Comparison of ENCODE assay signal across 8 mouse cellular contexts in the genomic region with DNA sequence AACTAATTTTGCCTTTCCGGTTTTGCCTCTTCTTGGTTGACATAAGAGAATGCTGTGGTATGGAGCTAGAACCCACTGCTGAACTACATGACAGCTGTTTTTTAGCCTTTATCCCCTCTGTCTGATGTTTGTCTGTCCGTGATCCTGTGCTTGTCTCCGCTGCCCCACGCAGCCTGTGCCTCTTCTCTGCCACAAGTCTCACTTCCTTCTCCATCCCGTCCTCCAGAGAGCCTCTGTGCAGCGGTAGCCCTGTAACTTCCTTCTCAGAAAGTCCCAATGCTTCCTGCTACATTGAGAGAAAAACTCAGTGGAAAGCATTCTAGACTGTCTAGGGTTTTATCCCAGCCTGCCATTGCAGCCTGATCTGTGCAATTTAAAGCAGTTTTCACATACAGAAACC. TPM values are rescaled to one million over a fixed set of nuclear protein-coding genes. Genes with fewer than 3 reads are reported as not detected.
A peak's percentile ranks its signal among the peaks of the same experiment; 100 is the strongest.
DNase-seq lines count a peak whose midpoint lies in the region; ATAC-seq and TF ChIP-seq lines count a peak whose summit lies in the region.

No protein-coding gene starts in this region.

- no peak for TF ChIP-seq CTCF in bone marrow macrophage, adult 2 months (IDR thresholded peaks at IDR 0.05; ENCODE audit: low read depth, low read length)

- H3K36me3 ChIP-seq in heart, embryonic 11.5 days (ENCODE audit: control insufficient read depth, insufficient read depth, low read length), result peaks cover 25% of the 10 kb centered on the region
- H3K36me3 ChIP-seq in hindbrain, embryonic 15.5 days, result peaks cover 44% of the 10 kb centered on the region
- H3K36me3 ChIP-seq in midbrain, embryonic 12.5 days, result peaks cover 53% of the 10 kb centered on the region

- DNase-seq in heart, postnatal 14 days, result no peak
- no peak for DNase-seq in MN1 (ENCODE audit: low spot score)
- DNase-seq in kidney, postnatal 4 days, result no peak

- intact Hi-C loops in heart, postnatal 14 days (cut with DNase I), result loop anchor here (5.0 to 10.0 kb wide), 2 partner anchors 37 to 54 kb away; a partner anchor contains a TSS

- H3K4me1 ChIP-seq in heart, embryonic 11.5 days (ENCODE audit: control insufficient read depth, insufficient read depth, low read length), result peaks cover 12% of the 10 kb centered on the region
- peaks cover 17% of the 10 kb centered on the region for H3K4me1 ChIP-seq in bone marrow macrophage, adult 2 months (ENCODE audit: control insufficient read depth, insufficient read depth, low read length)
- H3K4me1 ChIP-seq in hindbrain, embryonic 15.5 days (replicated peaks), result peaks cover 22% of the 10 kb centered on the region
- H3K4me1 ChIP-seq in midbrain, embryonic 12.5 days, result peaks cover 21% of the 10 kb centered on the region

- H3K27me3 ChIP-seq in heart, embryonic 11.5 days (ENCODE audit: control insufficient read depth, insufficient read depth, low read length), result no peaks in the 10 kb centered on the region
- no peaks in the 10 kb centered on the region for H3K27me3 ChIP-seq in hindbrain, embryonic 15.5 days
- no peaks in the 10 kb centered on the region for H3K27me3 ChIP-seq in midbrain, embryonic 12.5 days

- no peak overlapping the region for H3K27ac ChIP-seq in heart, embryonic 11.5 days (ENCODE audit: low read depth, low read length)
- H3K27ac ChIP-seq in bone marrow macrophage, adult 2 months (ENCODE audit: insufficient read depth, low read depth, low read length), result peak overlapping the region; percentile 93
- H3K27ac ChIP-seq in hindbrain, embryonic 15.5 days (replicated peaks), result no peak overlapping the region
- no peak overlapping the region for H3K27ac ChIP-seq in midbrain, embryonic 12.5 days (replicated peaks)

- H3K4me2 ChIP-seq in heart, embryonic 11.5 days, result peak overlapping the region; percentile 97
- H3K4me2 ChIP-seq in hindbrain, embryonic 15.5 days, result peak overlapping the region; percentile 95
- H3K4me2 ChIP-seq in midbrain, embryonic 12.5 days (replicated peaks), result peak overlapping the region; percentile 98

- 75% methylated on average over 6 of the region's 6 CpGs for WGBS in heart, embryonic 11.5 days (ENCODE audit: insufficient replicate concordance)
- 88% methylated on average over 6 of the region's 6 CpGs for WGBS in hindbrain, embryonic 15.5 days
- 87% methylated on average over 6 of the region's 6 CpGs for WGBS in midbrain, embryonic 12.5 days

- H3K9ac ChIP-seq in heart, embryonic 11.5 days (ENCODE audit: low read depth, low read length), result peak overlapping the region; percentile 96; the same call in 1 of the 2 replicates
- no peak overlapping the region for H3K9ac ChIP-seq in hindbrain, embryonic 15.5 days
- H3K9ac ChIP-seq in midbrain, embryonic 12.5 days (replicated peaks), result 0 out of 2 replicates have a peak overlapping the region, but pooled peaks have one; percentile 94

- peak overlapping the region; percentile 99 for H3K4me3 ChIP-seq in heart, embryonic 11.5 days (ENCODE audit: low read depth, low read length)
- peak overlapping the region; percentile 70 for H3K4me3 ChIP-seq in bone marrow macrophage, adult 2 months (ENCODE audit: insufficient read depth, low read length)
- peak overlapping the region; percentile 82 for H3K4me3 ChIP-seq in hindbrain, embryonic 15.5 days
- peak overlapping the region; percentile 90 for H3K4me3 ChIP-seq in midbrain, embryonic 12.5 days

- ATAC-seq in heart, embryonic 11.5 days (replicated peaks; ENCODE audit: insufficient number of reproducible peaks, low FRiP score, low TSS enrichment), result no peak
- ATAC-seq in hindbrain, embryonic 15.5 days (ENCODE audit: low FRiP score, low read depth), result no peak
- no peak for ATAC-seq in midbrain, embryonic 12.5 days (ENCODE audit: low FRiP score, low read depth)
- no peak for ATAC-seq in erythroid progenitor cell, adult 5-6 weeks (replicated peaks; ENCODE audit: low FRiP score, poor library complexity, severe bottlenecking)

- H3K9me3 ChIP-seq in heart, embryonic 11.5 days (replicated peaks; ENCODE audit: control insufficient read depth, low read length), result no peaks in the 10 kb centered on the region
- H3K9me3 ChIP-seq in hindbrain, embryonic 15.5 days, result no peaks in the 10 kb centered on the region
- H3K9me3 ChIP-seq in midbrain, embryonic 12.5 days, result no peaks in the 10 kb centered on the region

- TF ChIP-seq POLR2A in bone marrow macrophage, adult 2 months (IDR thresholded peaks at IDR 0.05; ENCODE audit: borderline replicate concordance, low read depth, low read length), result no peak

RNA-seq across cellular contexts. Expression of a gene that starts 1.3 kb away (rescaled TPM):
- 166 and 179 TPM in 2 replicates for polyA plus RNA-seq in heart, embryonic 11.5 days (2014; fragmentation: Nextera tagmentation; extraction: Ambion mirVana)
- total RNA-seq in heart, postnatal 14 days (2021), result 10 to 100 TPM; 78.0 to 99.5 TPM
- 503 and 507 TPM in 2 replicates for polyA plus RNA-seq in bone marrow macrophage, adult 2 months (2012; ENCODE audit: insufficient read depth, insufficient read length, missing spikeins)
- polyA plus RNA-seq in hindbrain, embryonic 15.5 days (2015; fragmentation: Nextera tagmentation; extraction: Ambion mirVana), result 413 and 423 TPM in 2 replicates
- 332 and 360 TPM in 2 replicates for polyA plus RNA-seq in midbrain, embryonic 12.5 days (2016; fragmentation: Nextera tagmentation; extraction: Ambion mirVana)
- total RNA-seq in erythroid progenitor cell, adult 5-6 weeks (2015; ENCODE audit: low replicate concordance), result 45.3 and 71.7 TPM in 2 replicates
- total RNA-seq in erythroid progenitor cell, adult 5-6 weeks (2017; ENCODE audit: low replicate concordance), result 33.7 and 71.5 TPM in 2 replicates

RNA-seq across cellular contexts. Expression of a gene that starts 1.6 kb away (rescaled TPM):
- polyA plus RNA-seq in heart, embryonic 11.5 days (2014; fragmentation: Nextera tagmentation; extraction: Ambion mirVana), result 43.3 and 44.8 TPM in 2 replicates
- 10 to 100 TPM; 19.7 to 22.2 TPM for total RNA-seq in heart, postnatal 14 days (2021)
- polyA plus RNA-seq in bone marrow macrophage, adult 2 months (2012; ENCODE audit: insufficient read depth, insufficient read length, missing spikeins), result 28.6 and 30.2 TPM in 2 replicates
- polyA plus RNA-seq in hindbrain, embryonic 15.5 days (2015; fragmentation: Nextera tagmentation; extraction: Ambion mirVana), result 70.7 and 77.5 TPM in 2 replicates
- polyA plus RNA-seq in midbrain, embryonic 12.5 days (2016; fragmentation: Nextera tagmentation; extraction: Ambion mirVana), result 63.2 and 64.5 TPM in 2 replicates
- total RNA-seq in erythroid progenitor cell, adult 5-6 weeks (2015; ENCODE audit: low replicate concordance), result 1.7 and 6.8 TPM in 2 replicates
- 9.9 and 10.9 TPM in 2 replicates for total RNA-seq in erythroid progenitor cell, adult 5-6 weeks (2017; ENCODE audit: low replicate concordance)

RNA-seq across cellular contexts. Expression of a gene that starts 9.8 kb away (rescaled TPM):
- 1.5 and 2.6 TPM in 2 replicates for polyA plus RNA-seq in heart, embryonic 11.5 days (2014; fragmentation: Nextera tagmentation; extraction: Ambion mirVana)
- total RNA-seq in heart, postnatal 14 days (2021), result 1 to 10 TPM; 1.8 to 2.1 TPM
- polyA plus RNA-seq in bone marrow macrophage, adult 2 months (2012; ENCODE audit: insufficient read depth, insufficient read length, missing spikeins), result 12.2 and 12.5 TPM in 2 replicates
- polyA plus RNA-seq in hindbrain, embryonic 15.5 days (2015; fragmentation: Nextera tagmentation; extraction: Ambion mirVana), result 11.1 and 11.3 TPM in 2 replicates
- 6.3 and 7.9 TPM in 2 replicates for polyA plus RNA-seq in midbrain, embryonic 12.5 days (2016; fragmentation: Nextera tagmentation; extraction: Ambion mirVana)
- total RNA-seq in erythroid progenitor cell, adult 5-6 weeks (2015; ENCODE audit: low replicate concordance), result 0.72 TPM in 1 of 2 replicates, not detected in the other
- 1.7 and 4.0 TPM in 2 replicates for total RNA-seq in erythroid progenitor cell, adult 5-6 weeks (2017; ENCODE audit: low replicate concordance)

RNA-seq across cellular contexts. Expression of a gene that starts 35.5 kb away (rescaled TPM):
- 106 and 109 TPM in 2 replicates for polyA plus RNA-seq in heart, embryonic 11.5 days (2014; fragmentation: Nextera tagmentation; extraction: Ambion mirVana)
- total RNA-seq in heart, postnatal 14 days (2021), result 10 to 100 TPM; 66.9 to 71.2 TPM
- 216 and 226 TPM in 2 replicates for polyA plus RNA-seq in bone marrow macrophage, adult 2 months (2012; ENCODE audit: insufficient read depth, insufficient read length, missing spikeins)
- polyA plus RNA-seq in hindbrain, embryonic 15.5 days (2015; fragmentation: Nextera tagmentation; extraction: Ambion mirVana), result 112 and 117 TPM in 2 replicates
- 66.5 and 67.4 TPM in 2 replicates for polyA plus RNA-seq in midbrain, embryonic 12.5 days (2016; fragmentation: Nextera tagmentation; extraction: Ambion mirVana)
- 8.8 and 13.3 TPM in 2 replicates for total RNA-seq in erythroid progenitor cell, adult 5-6 weeks (2015; ENCODE audit: low replicate concordance)
- total RNA-seq in erythroid progenitor cell, adult 5-6 weeks (2017; ENCODE audit: low replicate concordance), result 3.1 and 8.5 TPM in 2 replicates

RNA-seq across cellular contexts. Expression of a gene that starts 39.9 kb away (rescaled TPM):
- polyA plus RNA-seq in heart, embryonic 11.5 days (2014; fragmentation: Nextera tagmentation; extraction: Ambion mirVana), result 15.9 and 21.2 TPM in 2 replicates
- total RNA-seq in heart, postnatal 14 days (2021), result 10 to 100 TPM in 1 of 2 experiments, 1 to 10 TPM in 1; 10.0 to 12.2 TPM
- polyA plus RNA-seq in bone marrow macrophage, adult 2 months (2012; ENCODE audit: insufficient read depth, insufficient read length, missing spikeins), result 4.6 and 6.5 TPM in 2 replicates
- polyA plus RNA-seq in hindbrain, embryonic 15.5 days (2015; fragmentation: Nextera tagmentation; extraction: Ambion mirVana), result 18.7 and 23.3 TPM in 2 replicates
- polyA plus RNA-seq in midbrain, embryonic 12.5 days (2016; fragmentation: Nextera tagmentation; extraction: Ambion mirVana), result 24.3 and 26.7 TPM in 2 replicates
- not detected in 2 replicates for total RNA-seq in erythroid progenitor cell, adult 5-6 weeks (2015; ENCODE audit: low replicate concordance)
- 1.4 and 2.1 TPM in 2 replicates for total RNA-seq in erythroid progenitor cell, adult 5-6 weeks (2017; ENCODE audit: low replicate concordance)
